Mouse (Mus musculus) heart, postnatal 0 days (tissue): ENCODE measurements around the gene Hid1. TPM values are rescaled to one million over a fixed set of nuclear protein-coding genes. Genes with fewer than 3 reads are reported as not detected.
A peak's percentile ranks its signal among the peaks of the same experiment; 100 is the strongest.

ENCODE experiments used
- ATAC-seq: fragments of 200-750 bp; cut with Nextera tagmentation; 2 replicates; pipeline ENCODE4 v1.8.0; 2017; ENCODE audit warnings: low read depth, moderate number of reproducible peaks, moderate library complexity; ENCODE audit not compliant: insufficient read depth
- DNase-seq: peaks from one replicate; pipeline ENCODE4 v3.0.0-alpha.2; 2016; ENCODE audit warnings: low spot score
- H3K27ac ChIP-seq: fragments of 300-500 bp; sonication (generic); 2 replicates; pipeline ENCODE4 v1.5.1; 2014; ENCODE audit warnings: low read depth, mild to moderate bottlenecking
- H3K27me3 ChIP-seq: fragments of 300-500 bp; sonication (generic); 2 replicates; pipeline ENCODE4 v1.6.1; 2014; ENCODE audit warnings: low read length, mixed read lengths; ENCODE audit not compliant: control insufficient read depth, insufficient read depth
- H3K36me3 ChIP-seq: fragments of 300-500 bp; sonication (generic); replicated peaks from 2 replicates; pipeline ENCODE4 v1.6.1; 2014; ENCODE audit warnings: low read length, mixed read lengths; ENCODE audit not compliant: control insufficient read depth, insufficient read depth
- H3K4me1 ChIP-seq: fragments of 300-500 bp; sonication (generic); 2 replicates; pipeline ENCODE4 v1.6.1; 2014; ENCODE audit warnings: antibody characterized with exemption; ENCODE audit not compliant: control insufficient read depth, insufficient read depth
- H3K4me2 ChIP-seq: fragments of 300-500 bp; sonication (generic); 2 replicates; pipeline ENCODE4 v1.6.1; 2014; ENCODE audit warnings: low read depth, mild to moderate bottlenecking, low read length, moderate library complexity
- H3K4me3 ChIP-seq: fragments of 300-500 bp; sonication (generic); 2 replicates; pipeline ENCODE4 v1.5.1; 2014; ENCODE audit warnings: low read depth, low read length
- H3K9ac ChIP-seq: fragments of 300-500 bp; sonication (generic); replicated peaks from 2 replicates; pipeline ENCODE4 v1.6.1; 2014; ENCODE audit warnings: low read depth, low read length, mixed read lengths
- H3K9me3 ChIP-seq: fragments of 300-500 bp; sonication (generic); replicated peaks from 2 replicates; pipeline ENCODE4 v1.6.1; 2016; ENCODE audit warnings: low read length; ENCODE audit not compliant: control insufficient read depth
- CTCF ChIP-seq: IDR thresholded peaks from 2 replicates; pipeline ENCODE4 v1.5.1; 2016; ENCODE audit warnings: antibody characterized with exemption, control low read depth, low read depth
- EP300 ChIP-seq: IDR thresholded peaks from 2 replicates; pipeline ENCODE4 v1.6.1; 2016; ENCODE audit warnings: antibody characterized with exemption, low read depth
- WGBS: fragments of 180-500 bp; shearing (Covaris S2); extraction: QIAGEN DNeasy Blood & Tissue Kit; methylation state at CpG from one replicate; pipeline ENCODE4 v1.1.7; 2014; 5-methylcytosine and 5-hydroxymethylcytosine counted together
- polyA plus RNA-seq: library from polyadenylated mRNA; unstranded; fragments of >200 nt; fragmentation: Nextera tagmentation; extraction: Ambion mirVana; gene quantifications from 2 replicates; pipeline ENCODE4 v1.2.1, GENCODE M21; 2015
- total RNA-seq: library from RNA; depleted of rRNA; stranded (reverse); fragments of >200 nt; gene quantifications from 2 replicates; pipeline ENCODE4 v1.2.3, GENCODE M21; 2014; ENCODE audit warnings: low replicate concordance

Hid1 gene
- total and polyA plus RNA-seq, 2 experiments from 2014 or later = 5.4 to 11.9 TPM

GRCm38 (mm10) chr11:115370368-115370767 is 2.8 kb upstream of the Hid1 start:
- TF ChIP-seq EP300 (no peak), CTCF (no peak)
- Histone ChIP-seq H3K9ac (no peak overlapping the region), H3K9me3 (no peaks in the 10 kb centered on the region), H3K27me3 (peaks cover 17% of the 10 kb centered on the region; the same call in 1 of the 2 replicates), H3K36me3 (no peaks in the 10 kb centered on the region), H3K4me2 (no peak overlapping the region), H3K4me1 (peaks cover 29% of the 10 kb centered on the region), H3K4me3 (no peak overlapping the region), H3K27ac (no peak overlapping the region)
- DNase-seq = no peak
- ATAC-seq = no peak
- WGBS = 42% methylated on average over 7 of the region's 7 CpGs

DNA sequence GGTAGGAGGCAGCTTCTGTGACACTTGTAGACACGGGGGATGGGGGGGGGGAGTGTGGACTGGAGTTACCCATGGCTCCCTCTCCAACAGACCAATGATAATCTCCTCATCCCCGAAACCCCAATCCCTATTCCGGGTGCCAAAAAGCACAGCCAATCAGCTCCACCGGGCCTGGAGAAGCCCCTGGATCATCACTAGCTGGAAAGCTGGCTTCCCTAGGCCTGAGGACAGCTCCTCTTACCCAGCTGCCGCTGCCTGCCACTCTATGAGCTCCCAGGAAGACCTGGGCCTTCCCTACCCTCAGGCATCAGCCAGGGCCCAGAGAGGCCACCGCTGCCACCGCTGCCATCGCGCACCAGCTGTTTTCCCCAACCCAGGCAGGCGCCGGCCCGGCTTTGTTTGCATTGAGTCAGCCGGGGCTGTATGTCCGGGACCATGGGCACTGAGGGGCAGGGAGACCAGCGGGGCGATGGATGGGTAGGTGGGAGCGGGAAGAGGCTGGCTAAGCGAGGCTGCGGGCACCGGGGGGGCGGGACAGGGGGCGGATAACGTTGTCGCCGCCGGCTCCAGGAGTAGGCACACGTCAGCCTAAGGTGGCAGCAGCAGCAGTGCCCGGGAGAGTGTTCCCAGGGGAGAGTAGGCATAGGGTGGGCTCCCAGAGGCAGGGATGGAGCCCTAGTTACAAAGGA is 706 bp downstream of the Hid1 start:
- Histone ChIP-seq H3K9me3 (no peaks in the 10 kb centered on the region), H3K4me2 (peak overlapping the region; percentile 96), H3K36me3 (no peaks in the 10 kb centered on the region), H3K27me3 (peaks cover 17% of the 10 kb centered on the region; the same call in 1 of the 2 replicates), H3K27ac (no peak overlapping the region), H3K4me1 (peaks cover 18% of the 10 kb centered on the region), H3K4me3 (peak overlapping the region; percentile 68), H3K9ac (peak overlapping the region; percentile 61)
- TF ChIP-seq CTCF = no peak
- TF ChIP-seq EP300 = no peak
- DNase-seq = no peak
- 9% methylated on average over 21 of the region's 28 CpGs for WGBS
- ATAC-seq = no peak; the same call in 1 of the 2 replicates

DNA sequence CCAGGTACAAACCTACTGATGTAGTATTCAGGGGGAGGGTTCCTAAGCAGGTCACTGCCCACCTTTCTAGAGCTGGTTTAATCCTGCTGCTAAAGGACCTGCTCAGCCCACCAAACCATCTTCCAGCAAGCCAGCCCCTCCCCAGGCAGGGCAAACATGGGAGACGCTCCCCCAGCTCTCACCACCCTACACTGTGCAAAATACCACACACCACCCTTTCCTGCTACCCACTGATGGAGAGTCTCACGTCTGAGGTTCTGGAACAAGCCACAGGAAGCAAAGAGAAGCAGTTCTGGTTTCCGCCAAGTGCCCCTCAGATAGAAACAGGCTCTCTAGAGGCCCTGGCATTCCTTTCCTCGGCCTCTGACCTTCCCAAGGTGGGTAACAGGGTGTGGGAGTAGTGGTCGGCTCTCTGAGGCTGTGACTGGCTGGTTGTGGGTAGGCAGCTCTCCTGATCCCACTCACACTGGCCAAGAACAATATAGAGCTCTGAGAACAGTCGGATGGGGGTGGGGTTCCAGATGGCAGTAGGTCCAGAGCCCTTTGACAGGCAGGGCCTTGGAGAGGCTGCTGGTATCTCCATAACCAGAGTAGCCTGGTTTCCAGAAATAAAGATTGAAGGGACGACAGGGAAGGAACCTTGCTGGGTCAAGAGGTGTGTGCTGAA is 1.4 kb downstream of the Hid1 start:
- Histone ChIP-seq H3K4me1 (peaks cover 18% of the 10 kb centered on the region), H3K9ac (no peak overlapping the region), H3K4me2 (peak overlapping the region; percentile 96; the same call in 1 of the 2 replicates), H3K9me3 (no peaks in the 10 kb centered on the region), H3K4me3 (peak overlapping the region; percentile 68), H3K27ac (no peak overlapping the region), H3K36me3 (no peaks in the 10 kb centered on the region), H3K27me3 (peaks cover 17% of the 10 kb centered on the region; the same call in 1 of the 2 replicates)
- DNase-seq (no peak), ATAC-seq (0 out of 2 replicates have a peak, but pooled peaks have one; percentile 22)
- TF ChIP-seq CTCF (no peak), EP300 (no peak)
- WGBS = 31% methylated on average over 7 of the region's 7 CpGs

DNA sequence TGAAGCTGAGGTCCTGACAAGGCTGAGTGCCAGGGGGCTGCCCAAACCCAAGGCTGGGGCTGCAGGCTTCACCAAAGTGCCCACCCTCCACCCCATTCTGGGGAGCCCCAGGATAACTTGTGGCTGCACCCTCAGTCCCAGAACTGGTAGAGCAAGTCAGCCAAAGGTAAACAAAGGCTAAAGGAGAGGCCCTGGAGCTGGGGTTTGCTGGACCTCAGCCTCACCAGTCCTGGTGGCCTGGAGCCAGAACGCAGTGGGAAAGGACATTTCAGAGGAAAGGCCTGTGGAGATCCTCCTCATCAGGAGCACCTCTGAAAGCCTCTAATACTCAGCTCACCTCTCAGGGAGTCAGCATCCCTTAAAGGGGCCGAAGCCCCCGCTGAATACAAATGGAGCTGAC is 3.4 kb downstream of the Hid1 start:
- 89% methylated on average over 3 of the region's 3 CpGs for WGBS
- Histone ChIP-seq H3K4me2 (no peak overlapping the region), H3K27me3 (peaks cover 11% of the 10 kb centered on the region; the same call in 1 of the 2 replicates), H3K4me1 (peaks cover 18% of the 10 kb centered on the region), H3K4me3 (no peak overlapping the region), H3K9ac (no peak overlapping the region), H3K27ac (no peak overlapping the region), H3K9me3 (no peaks in the 10 kb centered on the region), H3K36me3 (no peaks in the 10 kb centered on the region)
- TF ChIP-seq CTCF (no peak), EP300 (no peak)
- DNase-seq = no peak
- ATAC-seq = no peak

GRCm38 (mm10) chr11:115359726-115360125 is 7.8 kb downstream of the Hid1 start:
- DNase-seq (no peak), ATAC-seq (no peak)
- Histone ChIP-seq H3K9ac (no peak overlapping the region), H3K27ac (peak overlapping the region; percentile 55), H3K4me1 (peaks cover 4% of the 10 kb centered on the region; the same call in 1 of the 2 replicates), H3K4me3 (no peak overlapping the region), H3K9me3 (no peaks in the 10 kb centered on the region), H3K4me2 (no peak overlapping the region), H3K36me3 (no peaks in the 10 kb centered on the region), H3K27me3 (no peaks in the 10 kb centered on the region)
- TF ChIP-seq EP300 (no peak), CTCF (peak; percentile 23; the same call in 1 of the 2 replicates)
- WGBS = 57% methylated on average over 6 of the region's 6 CpGs
